Mouse (Mus musculus) neural tube, embryonic 12.5 days (tissue): Measurements from ENCODE around the gene Ifit3. TPM values are rescaled to one million over a fixed set of nuclear protein-coding genes. Genes with fewer than 3 reads are reported as not detected.
"Not testable (repeated sequence)": the region's sequence is repeated elsewhere in the genome, so short reads cannot be mapped to it uniquely, and the experiment has no call there.

Experiments used
- ATAC-seq: fragments of 200-750 bp; cut with Nextera tagmentation; 2 replicates; pipeline ENCODE4 v1.8.0; 2017; ENCODE audit warnings: low read depth, mild to moderate bottlenecking, moderate TSS enrichment, moderate library complexity; ENCODE audit not compliant: low FRiP score
- H3K27ac ChIP-seq: fragments of 300-500 bp; sonication (generic); 2 replicates; pipeline ENCODE4 v1.5.1; 2016
- H3K27me3 ChIP-seq: fragments of 300-500 bp; sonication (generic); replicated peaks from 2 replicates; pipeline ENCODE4 v1.6.1; 2016; ENCODE audit warnings: mild to moderate bottlenecking
- H3K36me3 ChIP-seq: fragments of 300-500 bp; sonication (generic); 2 replicates; pipeline ENCODE4 v1.6.1; 2016; ENCODE audit warnings: mild to moderate bottlenecking
- H3K4me1 ChIP-seq: fragments of 300-500 bp; sonication (generic); 2 replicates; pipeline ENCODE4 v1.6.1; 2016
- H3K4me2 ChIP-seq: fragments of 300-500 bp; sonication (generic); replicated peaks from 2 replicates; pipeline ENCODE4 v1.6.1; 2016; ENCODE audit warnings: mild to moderate bottlenecking
- H3K4me3 ChIP-seq: fragments of 300-500 bp; sonication (generic); 2 replicates; pipeline ENCODE4 v1.5.1; 2016
- H3K9ac ChIP-seq: fragments of 300-500 bp; sonication (generic); 2 replicates; pipeline ENCODE4 v1.6.1; 2016; ENCODE audit warnings: mild to moderate bottlenecking
- H3K9me3 ChIP-seq: fragments of 300-500 bp; sonication (generic); 2 replicates; pipeline ENCODE4 v1.6.1; 2016; ENCODE audit warnings: mild to moderate bottlenecking
- WGBS: fragments of 180-500 bp; shearing (Covaris S2); methylation state at CpG from one replicate; pipeline ENCODE4 v1.1.7; 2016; 5-methylcytosine and 5-hydroxymethylcytosine counted together
- polyA plus RNA-seq: library from polyadenylated mRNA; unstranded; fragments of >200 nt; fragmentation: Nextera tagmentation; extraction: Ambion mirVana; gene quantifications from 2 replicates; pipeline ENCODE4 v1.2.1, GENCODE M21; 2016

The Ifit3 gene
- 0.18 and 0.23 TPM in 2 replicates for polyA plus RNA-seq

- not testable (repeated sequence) for H3K4me1 ChIP-seq, H3K4me2 ChIP-seq, ATAC-seq, H3K9me3 ChIP-seq, H3K9ac ChIP-seq, H3K36me3 ChIP-seq, H3K4me3 ChIP-seq, H3K27ac ChIP-seq, H3K27me3 ChIP-seq
- 64% methylated on average over 2 of the region's 2 CpGs for WGBS
Observed at GRCm38 (mm10) chr19:34583126-34583766, at the start of gene Ifit3. Gene Ifit3 (plus strand): TSS chr19:34583531.

DNA sequence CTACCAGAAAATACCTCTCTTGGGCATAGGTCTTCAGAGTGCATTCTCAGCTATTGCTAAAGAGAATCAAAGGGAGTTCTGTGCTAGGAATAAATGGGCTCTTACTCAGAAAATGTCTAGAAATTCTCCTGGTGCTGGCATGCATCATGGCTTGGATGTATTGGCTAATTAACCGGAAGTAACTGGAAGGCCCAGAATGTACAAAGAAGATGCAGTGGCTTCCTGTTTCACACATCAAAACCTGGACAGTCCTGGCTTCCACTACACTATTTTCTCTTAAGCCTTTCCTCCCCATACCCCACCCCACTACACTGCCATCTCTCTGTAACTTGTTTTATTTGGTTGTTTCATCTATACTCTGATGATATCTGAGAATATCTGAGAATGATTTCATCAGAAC is 43.9 kb upstream of the Ifit3 start:
- Histone ChIP-seq H3K4me2 (no peak overlapping the region), H3K4me1 (no peaks in the 10 kb centered on the region), H3K9me3 (no peaks in the 10 kb centered on the region), H3K27me3 (no peaks in the 10 kb centered on the region), H3K36me3 (no peaks in the 10 kb centered on the region), H3K9ac (no peak overlapping the region), H3K27ac (no peak overlapping the region), H3K4me3 (no peak overlapping the region)
- no peak for ATAC-seq
- WGBS = 90% methylated on average over 1 of the region's 1 CpGs

- Histone ChIP-seq H3K9ac (no peak overlapping the region), H3K27me3 (no peaks in the 10 kb centered on the region), H3K9me3 (no peaks in the 10 kb centered on the region), H3K36me3 (no peaks in the 10 kb centered on the region), H3K4me3 (no peak overlapping the region), H3K4me2 (no peak overlapping the region), H3K4me1 (no peaks in the 10 kb centered on the region), H3K27ac (no peak overlapping the region)
- no peak for ATAC-seq
- 91% methylated on average over 4 of the region's 4 CpGs for WGBS
Observed at GRCm38 (mm10) chr19:34546211-34546610, 37.1 kb upstream of the Ifit3 start.

DNA sequence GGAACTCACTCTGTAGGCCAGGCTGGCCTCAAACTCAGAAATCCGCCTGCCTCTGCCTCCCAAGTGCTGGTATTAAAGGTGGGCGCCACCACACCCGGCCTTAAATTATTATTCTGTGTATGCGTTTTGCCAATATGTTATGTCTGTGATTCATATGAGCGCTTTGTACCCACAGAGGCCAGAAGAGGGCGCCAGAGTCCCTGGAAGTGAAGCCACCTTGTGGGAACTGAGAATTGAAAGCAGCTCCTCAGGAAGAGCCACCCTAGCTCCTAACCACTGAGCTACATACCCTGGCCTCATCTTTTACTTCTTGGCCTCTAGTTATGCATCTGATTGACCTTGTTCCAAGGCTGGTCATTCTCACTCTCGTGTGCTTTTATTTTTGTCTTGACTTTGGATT is 35.4 kb upstream of the Ifit3 start:
- H3K36me3 ChIP-seq = no peaks in the 10 kb centered on the region
- no peaks in the 10 kb centered on the region for H3K4me1 ChIP-seq
- no peaks in the 10 kb centered on the region for H3K9me3 ChIP-seq
- no peak overlapping the region for H3K4me2 ChIP-seq
- H3K4me3 ChIP-seq = no peak overlapping the region
- 34% methylated on average over 7 of the region's 7 CpGs for WGBS
- no peak overlapping the region for H3K9ac ChIP-seq
- H3K27ac ChIP-seq = no peak overlapping the region
- no peak for ATAC-seq
- no peaks in the 10 kb centered on the region for H3K27me3 ChIP-seq

DNA sequence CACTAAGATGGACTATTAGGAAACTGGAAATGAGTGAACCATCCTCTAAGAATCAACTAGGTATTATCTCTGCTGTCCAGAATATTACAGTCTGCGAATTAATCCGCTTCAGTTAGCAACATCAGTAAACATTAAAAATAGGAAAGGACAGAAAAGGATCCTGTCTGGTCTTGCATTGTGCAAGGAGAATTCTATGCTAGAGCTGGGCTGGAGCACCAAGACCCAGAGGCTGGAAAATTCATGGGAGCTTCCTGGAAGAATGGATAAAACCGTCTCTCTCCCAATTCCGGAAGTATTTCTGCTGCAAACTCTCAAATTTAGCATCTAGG is 33.2 kb upstream of the Ifit3 start:
- H3K9ac ChIP-seq = 0 out of 2 replicates have a peak overlapping the region, but pooled peaks have one; percentile 26
- peak overlapping the region; percentile 38 for H3K4me3 ChIP-seq
- H3K4me1 ChIP-seq = no peaks in the 10 kb centered on the region
- peak overlapping the region; percentile 66 for H3K4me2 ChIP-seq
- H3K36me3 ChIP-seq = no peaks in the 10 kb centered on the region
- WGBS = 35% methylated on average over 4 of the region's 4 CpGs
- no peaks in the 10 kb centered on the region for H3K27me3 ChIP-seq
- H3K27ac ChIP-seq = no peak overlapping the region
- peak; percentile 36 for ATAC-seq
- H3K9me3 ChIP-seq = no peaks in the 10 kb centered on the region

- no peak within 1 kb of the TSS for H3K27ac ChIP-seq
- whole genome bisulfite sequencing = 3% methylated on average over 22 of the region's 22 CpGs
- peak within 1 kb of the TSS; percentile 26; the same call in 1 of the 2 replicates for H3K9ac ChIP-seq
- no peaks in the 10 kb centered on the region for H3K36me3 ChIP-seq
- H3K9me3 ChIP-seq = no peaks in the 10 kb centered on the region
- no peaks in the 10 kb centered on the region for H3K27me3 ChIP-seq
- peak; percentile 96 for ATAC-seq
- no peaks in the 10 kb centered on the region for H3K4me1 ChIP-seq
- peak within 1 kb of the TSS; percentile 66 for H3K4me2 ChIP-seq
- peak within 1 kb of the TSS; percentile 38 for H3K4me3 ChIP-seq
Observed at GRCm38 (mm10) chr19:34550534-34551223, 32.7 kb upstream of the Ifit3 start, which contains the start of gene Ifit2. Gene Ifit2 (plus strand): TSS chr19:34550694.

- Histone ChIP-seq H3K9me3 (no peaks in the 10 kb centered on the region), H3K27me3 (no peaks in the 10 kb centered on the region), H3K4me1 (no peaks in the 10 kb centered on the region), H3K4me3 (no peak overlapping the region), H3K36me3 (no peaks in the 10 kb centered on the region), H3K4me2 (no peak overlapping the region), H3K9ac (no peak overlapping the region), H3K27ac (no peak overlapping the region)
- WGBS = 71% methylated on average over 5 of the region's 5 CpGs
- no peak for ATAC-seq
Observed at GRCm38 (mm10) chr19:34551981-34552380, 31.4 kb upstream of the Ifit3 start.

- no peak overlapping the region for H3K4me3 ChIP-seq
- no peak overlapping the region for H3K4me2 ChIP-seq
- no peaks in the 10 kb centered on the region for H3K9me3 ChIP-seq
- no peaks in the 10 kb centered on the region for H3K4me1 ChIP-seq
- no peaks in the 10 kb centered on the region for H3K36me3 ChIP-seq
- H3K9ac ChIP-seq = no peak overlapping the region
- ATAC-seq = no peak
- H3K27ac ChIP-seq = no peak overlapping the region
- H3K27me3 ChIP-seq = no peaks in the 10 kb centered on the region
- WGBS = 75% methylated on average over 6 of the region's 6 CpGs
Observed at GRCm38 (mm10) chr19:34553021-34553420, 30.3 kb upstream of the Ifit3 start.

DNA sequence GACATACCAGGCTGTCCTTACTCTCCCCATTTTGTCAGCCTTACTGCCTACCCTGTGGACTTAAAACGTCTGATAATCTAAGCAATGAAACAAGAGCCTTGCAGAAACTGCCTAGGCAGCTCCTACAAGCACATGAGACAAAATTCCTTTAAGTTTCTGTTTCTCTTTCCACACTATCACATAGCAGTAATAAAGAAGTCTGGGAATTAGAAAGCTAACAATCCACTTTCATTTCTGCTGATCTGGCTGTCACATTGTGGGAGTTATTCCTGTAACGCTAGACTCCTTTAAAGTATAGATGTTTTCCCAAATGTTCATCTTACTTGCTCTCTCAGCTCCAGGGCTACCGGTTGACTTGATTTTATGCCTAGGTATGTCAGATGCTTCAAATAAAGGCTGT is 29.8 kb upstream of the Ifit3 start:
- H3K36me3 ChIP-seq = no peaks in the 10 kb centered on the region
- H3K4me3 ChIP-seq = no peak overlapping the region
- no peaks in the 10 kb centered on the region for H3K4me1 ChIP-seq
- H3K4me2 ChIP-seq = no peak overlapping the region
- H3K27me3 ChIP-seq = no peaks in the 10 kb centered on the region
- H3K27ac ChIP-seq = no peak overlapping the region
- WGBS = 83% methylated on average over 3 of the region's 3 CpGs
- no peaks in the 10 kb centered on the region for H3K9me3 ChIP-seq
- H3K9ac ChIP-seq = no peak overlapping the region
- no peak for ATAC-seq

DNA sequence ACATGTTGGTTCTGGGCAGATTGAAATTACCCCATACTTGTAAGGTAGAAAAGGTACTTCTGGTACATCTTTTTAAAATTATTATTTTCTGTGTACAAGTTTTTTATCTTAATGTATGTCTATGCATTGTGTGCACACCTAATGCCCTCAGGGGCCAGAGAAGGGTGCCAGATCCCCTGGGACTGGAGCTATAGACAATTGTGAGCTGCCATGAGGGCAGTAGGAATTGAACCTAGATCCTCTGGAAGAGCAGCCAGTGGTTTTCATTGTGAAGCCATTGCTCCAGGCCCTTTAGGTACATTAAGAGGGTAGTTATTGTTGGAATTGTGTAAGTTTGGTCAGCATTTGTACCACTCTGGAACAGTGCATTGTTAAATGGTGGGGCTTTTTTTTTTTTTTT is 29.3 kb upstream of the Ifit3 start:
- no peak overlapping the region for H3K27ac ChIP-seq
- no peaks in the 10 kb centered on the region for H3K36me3 ChIP-seq
- ATAC-seq = no peak

GRCm38 (mm10) chr19:34556621-34557020 is 26.7 kb upstream of the Ifit3 start:
- 75% methylated on average over 3 of the region's 3 CpGs for WGBS
- H3K9ac ChIP-seq = no peak overlapping the region
- H3K4me1 ChIP-seq = no peaks in the 10 kb centered on the region
- H3K4me2 ChIP-seq = no peak overlapping the region
- no peak overlapping the region for H3K27ac ChIP-seq
- H3K4me3 ChIP-seq = no peak overlapping the region
- no peaks in the 10 kb centered on the region for H3K9me3 ChIP-seq
- no peak for ATAC-seq
- H3K27me3 ChIP-seq = no peaks in the 10 kb centered on the region
- H3K36me3 ChIP-seq = no peaks in the 10 kb centered on the region

More for the DNA sequence above, 29.3 kb upstream of the Ifit3 start:
- Histone ChIP-seq H3K4me3 (no peak overlapping the region), H3K27me3 (no peaks in the 10 kb centered on the region), H3K4me2 (no peak overlapping the region), H3K9me3 (no peaks in the 10 kb centered on the region), H3K9ac (no peak overlapping the region), H3K4me1 (no peaks in the 10 kb centered on the region)

- Histone ChIP-seq H3K27me3 (no peaks in the 10 kb centered on the region), H3K9ac (no peak overlapping the region), H3K4me3 (no peak overlapping the region), H3K36me3 (no peaks in the 10 kb centered on the region), H3K4me2 (no peak overlapping the region), H3K9me3 (no peaks in the 10 kb centered on the region), H3K4me1 (no peaks in the 10 kb centered on the region), H3K27ac (no peak overlapping the region)
- ATAC-seq = no peak
Observed at GRCm38 (mm10) chr19:34562556-34562955, 20.8 kb upstream of the Ifit3 start.
